Mouse (Mus musculus): Measurements from ENCODE around the gene Thumpd2.

Thumpd2 gene

DNA sequence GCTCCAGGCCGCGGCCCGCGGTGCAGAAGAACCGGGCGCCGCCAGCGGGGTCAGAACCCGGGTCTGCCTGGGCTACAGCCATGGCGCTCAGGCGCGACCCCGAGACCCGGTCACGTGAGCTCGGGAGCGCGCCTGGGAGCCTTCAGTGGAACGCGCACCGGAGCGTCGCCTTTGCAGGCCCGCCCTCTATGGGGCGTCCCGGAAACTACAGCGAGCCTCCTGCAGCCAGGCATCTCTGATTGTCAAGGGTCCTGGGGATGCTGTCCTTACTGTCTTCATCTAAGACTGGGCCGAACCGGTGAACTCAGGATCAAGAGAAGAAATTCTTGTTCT lies at the start of gene Thumpd2:
Gene Thumpd2 (minus strand): TSS at position 104 of the 333 bp plus-strand sequence.
- in situ Hi-C loops (cut with MboI, MseI): no loop called here

DNA sequence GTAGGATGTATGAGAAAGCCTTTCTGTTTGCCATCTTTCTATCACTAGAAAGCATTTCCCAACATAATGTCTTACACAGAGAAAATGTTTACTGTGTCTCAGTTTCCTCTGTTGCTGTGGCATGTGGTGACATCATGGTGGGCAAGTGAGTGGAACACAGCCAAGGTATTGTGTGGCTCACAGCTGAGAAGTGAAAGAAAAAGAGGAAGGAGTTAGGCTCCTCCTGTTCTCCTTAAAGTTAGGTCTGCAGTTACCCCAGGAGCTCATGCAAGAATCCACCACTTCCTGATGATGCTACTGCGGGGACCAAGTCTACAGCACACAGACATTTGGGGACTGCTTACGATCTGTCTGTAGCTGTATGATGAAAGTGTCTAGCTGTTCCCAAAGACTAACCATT lies 39.4 kb upstream of the Thumpd2 start:
- in situ Hi-C loops (cut with MboI, MseI): no loop called here

DNA sequence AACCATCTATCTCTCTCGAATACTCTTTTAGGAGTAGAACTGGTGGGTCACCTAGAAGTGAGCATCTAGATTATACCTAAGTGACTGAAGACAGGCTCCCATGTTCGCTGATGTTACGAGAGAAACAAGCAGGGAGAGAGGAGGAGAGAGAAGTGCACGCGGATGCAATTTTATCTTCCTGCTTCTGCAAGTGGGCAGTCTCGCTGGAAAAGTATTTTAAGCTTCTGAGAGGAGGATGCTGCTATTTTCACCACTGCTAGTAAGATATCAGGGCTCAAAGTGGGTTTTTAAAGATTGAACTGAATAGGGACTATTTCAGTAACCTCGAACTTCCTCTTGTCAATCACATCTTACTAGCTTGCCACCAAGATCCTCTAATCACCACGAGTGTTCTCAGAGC lies 38.0 kb upstream of the Thumpd2 start:
- in situ Hi-C loops (cut with MboI, MseI): no loop called here

DNA sequence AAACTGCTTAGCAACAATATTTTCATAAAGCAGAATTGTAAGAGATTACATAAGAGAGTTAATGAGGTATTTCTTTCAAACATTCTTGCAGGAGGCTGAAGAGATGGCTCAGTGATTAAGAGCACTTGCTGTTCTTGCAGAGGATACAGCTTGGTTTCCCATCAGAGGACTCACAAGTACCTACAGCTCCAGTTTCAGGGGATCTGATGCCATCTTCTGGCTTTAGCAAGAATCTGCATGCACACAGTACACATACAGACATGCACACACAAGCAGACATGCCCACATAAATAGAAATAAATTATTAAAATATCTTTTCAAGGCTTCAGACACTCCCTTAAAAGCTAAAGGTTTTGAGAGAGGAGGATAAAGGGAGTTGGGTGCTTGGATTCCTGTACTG lies 33.6 kb upstream of the Thumpd2 start:
- in situ Hi-C loops (cut with MboI, MseI): no loop called here

DNA sequence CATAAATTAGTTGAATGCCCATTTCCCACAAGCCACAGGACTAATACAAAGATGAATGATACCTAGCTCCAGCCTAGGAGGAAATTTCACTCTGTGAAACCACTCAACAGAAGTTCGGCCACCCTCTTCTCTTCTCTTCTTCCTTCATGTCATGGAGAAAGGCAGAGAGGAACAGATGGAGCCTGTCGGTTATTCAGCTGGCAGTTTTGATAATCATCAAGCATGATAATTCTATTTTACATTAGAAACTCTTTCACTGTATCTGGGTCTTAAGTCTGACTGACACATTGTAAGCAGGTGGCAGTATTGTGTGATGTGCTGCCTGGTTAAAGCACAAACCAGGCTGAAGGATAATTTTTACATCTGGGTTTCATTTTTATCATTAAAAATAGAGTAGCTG lies 31.6 kb upstream of the Thumpd2 start:
- in situ Hi-C loops (cut with MboI, MseI): no loop called here

DNA sequence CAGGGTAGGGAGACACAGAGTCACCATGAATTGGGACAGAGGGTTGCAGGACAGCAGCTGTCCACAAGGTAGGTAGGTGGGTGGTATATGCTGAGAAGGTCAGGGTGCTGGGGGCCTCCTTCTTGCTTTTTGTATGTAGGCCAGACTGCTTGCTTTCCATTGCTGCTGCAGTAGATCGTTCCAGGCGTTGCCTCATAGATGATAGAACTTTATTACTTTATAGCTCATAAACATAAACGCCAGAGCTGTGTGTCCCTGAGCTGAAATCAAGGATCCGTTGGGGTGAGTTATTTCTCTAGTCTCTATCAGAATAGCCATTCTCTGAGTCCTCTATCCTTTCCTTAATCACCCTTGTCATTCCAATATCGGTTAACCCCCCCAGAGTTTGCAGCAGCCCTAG lies 27.9 kb upstream of the Thumpd2 start:
- in situ Hi-C loops (cut with MboI, MseI): no loop called here

DNA sequence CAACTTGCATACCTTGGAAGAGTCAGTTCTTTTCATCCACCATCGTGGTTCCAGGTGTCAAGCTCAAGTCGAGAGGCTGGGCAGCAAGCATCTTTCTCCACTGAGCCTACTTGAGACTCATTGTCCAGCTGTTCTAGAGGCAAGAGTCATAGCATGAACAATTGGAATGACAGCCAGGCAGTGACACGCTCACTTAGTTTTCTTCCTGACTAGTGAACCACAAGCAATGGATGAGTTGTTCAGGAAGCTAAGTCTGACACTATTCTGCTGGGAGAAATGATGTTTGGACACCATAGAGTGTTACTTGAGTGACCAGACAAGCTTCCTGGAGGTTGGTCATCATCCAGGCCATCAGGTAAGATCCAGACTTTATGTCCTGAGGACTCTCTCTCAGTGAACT lies 24.0 kb upstream of the Thumpd2 start:
- in situ Hi-C loops (cut with MboI, MseI): no loop called here

DNA sequence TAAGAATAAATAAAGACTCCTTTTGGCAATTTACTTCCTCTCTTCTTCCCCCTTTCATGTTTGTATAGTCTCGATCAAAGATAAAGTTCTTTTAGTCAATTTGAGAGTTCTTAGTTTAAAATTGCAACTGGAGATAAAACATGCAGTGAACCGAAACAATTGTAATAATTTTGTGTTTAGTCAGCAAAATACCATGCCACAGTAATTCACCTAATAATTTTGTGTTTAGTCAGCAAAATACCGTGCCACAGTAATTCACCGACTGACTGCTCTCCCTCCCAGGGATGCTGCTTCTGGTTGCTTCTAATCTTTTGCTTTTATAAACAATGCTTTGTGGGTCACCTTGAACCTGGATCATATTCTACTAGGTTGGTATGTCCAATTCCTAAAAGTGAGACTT lies 22.9 kb upstream of the Thumpd2 start:
- in situ Hi-C loops (cut with MboI, MseI): no loop called here

DNA sequence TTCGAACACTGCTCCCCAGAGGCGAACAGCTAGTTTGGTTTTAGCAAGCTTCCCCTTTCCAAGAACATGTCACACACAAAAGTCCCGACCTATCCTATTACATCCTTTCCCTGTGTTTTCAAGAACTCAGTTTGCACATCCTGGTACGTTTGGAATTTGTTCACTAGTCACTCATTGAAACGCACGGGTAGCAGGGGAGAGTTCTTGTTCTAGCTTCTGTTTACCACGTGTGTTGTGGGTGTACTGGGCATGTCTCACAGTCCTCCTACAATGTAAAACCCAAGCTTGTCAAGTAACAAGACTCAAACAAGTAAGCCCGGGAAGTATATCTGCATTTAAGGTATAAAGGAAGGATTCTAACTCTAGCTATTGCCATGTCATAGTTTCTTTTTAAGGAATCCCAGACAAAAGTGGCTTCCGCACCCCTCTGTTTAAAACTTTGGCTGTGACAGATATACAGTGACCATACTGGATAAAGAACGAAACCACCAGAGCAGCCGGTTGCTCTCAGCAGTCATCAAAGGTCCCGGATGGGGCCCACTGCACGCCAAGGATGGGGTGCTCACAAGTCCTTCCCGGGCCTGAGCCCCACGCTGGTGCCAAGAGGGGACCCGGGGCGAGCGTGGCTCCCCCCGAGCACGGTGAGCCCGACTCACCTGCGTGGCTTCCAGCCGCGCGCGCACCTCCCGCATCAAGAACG lies 453 bp downstream of the Thumpd2 start:
- in situ Hi-C loops (cut with MboI, MseI): no loop called here

DNA sequence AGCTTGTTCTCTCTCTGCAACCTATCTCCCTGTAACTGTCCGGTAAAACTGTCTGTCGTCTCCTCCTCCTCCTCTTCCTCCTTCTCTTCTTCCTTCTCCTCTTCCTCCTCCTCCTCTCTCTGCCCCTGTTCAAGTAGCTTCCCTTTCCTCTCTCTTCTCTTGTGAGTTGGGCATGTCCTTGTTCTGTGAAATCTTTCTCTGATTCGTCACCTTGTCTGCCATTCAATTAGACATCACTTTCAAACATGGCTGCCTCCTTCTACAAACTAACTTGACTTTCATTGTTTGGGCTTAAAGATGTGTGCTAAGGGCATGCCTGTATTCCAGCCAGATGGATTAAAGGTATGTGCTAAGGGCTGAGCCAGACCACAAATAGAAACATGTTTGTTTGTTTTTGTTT lies 1.5 kb downstream of the Thumpd2 start:
- in situ Hi-C loops (cut with MboI, MseI): no loop called here

DNA sequence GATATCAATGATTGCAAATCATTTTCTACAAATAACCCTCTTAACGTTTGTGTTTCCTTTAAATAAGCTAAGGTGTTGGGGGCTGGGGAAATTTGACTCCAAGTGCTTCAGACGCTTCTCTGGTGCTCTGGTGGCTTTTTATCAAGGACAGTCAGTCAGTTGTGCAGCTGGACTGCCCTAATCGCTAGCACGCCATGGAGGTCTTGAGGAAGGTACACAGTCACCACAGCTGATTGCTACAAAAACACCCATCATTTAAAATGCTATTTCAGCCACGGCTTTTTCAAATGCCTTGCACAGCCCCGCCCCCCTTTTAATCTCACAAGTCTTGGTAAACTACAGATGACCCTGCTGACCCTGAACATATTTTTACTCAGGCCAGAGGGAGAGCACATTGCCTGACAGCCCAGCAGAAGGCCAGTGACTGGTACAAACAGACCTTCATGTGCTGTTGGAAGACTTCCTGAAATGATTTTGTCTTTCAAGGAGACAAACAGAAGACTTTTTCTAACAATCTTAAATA lies 2.5 kb downstream of the Thumpd2 start:
- in situ Hi-C loops (cut with MboI, MseI): no loop called here

DNA sequence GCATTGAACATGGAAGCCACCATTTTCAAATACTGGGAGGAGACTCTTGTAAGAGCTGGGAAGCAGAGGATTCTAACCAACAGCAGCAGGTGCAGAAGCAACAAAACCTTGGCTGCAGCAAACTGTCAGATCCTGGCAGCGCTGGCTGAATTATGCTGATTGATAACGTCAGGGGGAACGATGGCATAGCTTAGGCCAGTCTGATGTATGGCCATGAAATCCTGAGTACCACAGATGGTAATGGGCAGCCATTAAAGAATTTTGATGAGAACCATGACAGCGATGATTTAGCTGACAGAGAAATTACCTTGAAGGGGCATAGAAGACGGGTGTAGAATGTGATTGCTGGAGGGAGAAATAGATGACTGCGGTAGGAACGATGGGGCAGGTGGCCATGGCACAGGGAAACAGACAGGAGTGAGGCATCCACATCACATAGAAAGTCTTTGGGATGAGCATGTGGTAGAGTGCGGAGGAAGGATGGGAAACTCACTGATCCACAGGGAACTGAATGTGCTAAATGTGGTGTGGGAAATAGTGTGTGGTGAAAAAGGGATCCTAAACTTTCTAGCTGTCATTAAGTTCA lies 8.0 kb downstream of the Thumpd2 start:
- in situ Hi-C loops (cut with MboI, MseI): no loop called here

DNA sequence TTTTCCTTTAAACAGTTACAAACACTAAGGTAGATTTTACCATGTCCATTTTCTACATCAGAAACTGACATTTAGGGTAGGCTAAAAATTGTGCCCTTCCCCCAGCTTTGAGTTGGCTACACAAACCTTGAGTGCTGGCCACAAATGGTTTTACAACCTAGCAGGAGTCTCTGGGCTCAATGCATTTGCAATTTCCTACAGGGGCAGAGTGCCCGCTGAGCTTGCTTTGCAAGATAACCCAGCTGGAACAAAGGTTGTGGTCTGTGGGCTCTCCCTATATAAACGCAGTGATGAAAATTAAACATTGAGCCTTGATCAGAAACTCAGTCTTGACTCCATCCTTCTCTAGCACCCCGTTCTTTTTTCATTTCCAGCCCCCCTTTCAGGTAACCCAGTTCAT lies 8.8 kb downstream of the Thumpd2 start:
- in situ Hi-C loops (cut with MboI, MseI): no loop called here

DNA sequence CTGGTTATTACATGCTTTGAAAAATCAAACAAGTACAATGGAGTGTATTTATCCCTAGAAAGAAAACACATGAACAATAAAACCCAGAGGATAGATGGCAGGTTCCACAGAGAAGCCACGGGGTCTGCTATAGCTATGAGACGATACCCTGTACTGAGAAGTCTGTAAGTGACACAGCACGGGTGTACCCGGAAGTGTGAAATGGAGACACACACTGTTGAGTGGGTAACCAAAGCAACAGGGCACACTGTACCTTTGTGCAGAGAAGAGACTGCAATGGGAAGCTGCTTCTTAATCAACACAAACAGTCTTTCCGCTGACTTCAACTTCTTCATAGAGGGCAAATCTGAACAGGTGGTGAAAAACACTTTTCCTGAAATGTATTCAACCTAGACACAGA lies 9.4 kb downstream of the Thumpd2 start:
- in situ Hi-C loops (cut with MboI, MseI): no loop called here

DNA sequence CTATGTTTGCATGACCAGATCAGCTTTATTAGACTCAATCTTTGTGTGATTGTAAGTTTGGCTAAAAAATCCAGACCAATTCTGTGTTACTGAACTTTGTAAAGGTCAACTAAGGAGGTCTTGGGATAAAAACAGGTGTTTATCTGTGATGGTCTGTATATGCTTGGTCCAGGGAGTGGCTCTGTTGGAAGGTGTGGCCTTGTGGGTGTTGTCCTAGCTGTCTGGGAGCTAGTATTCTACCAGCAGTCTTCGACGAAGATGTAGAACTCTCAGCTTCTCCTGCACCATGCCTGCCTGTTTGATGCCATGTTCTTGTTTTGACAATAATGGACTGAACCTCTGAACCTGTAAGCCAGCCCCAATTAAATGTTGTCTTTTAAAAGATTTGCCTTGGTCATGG lies 11.6 kb downstream of the Thumpd2 start:
- in situ Hi-C loops (cut with MboI, MseI): no loop called here

DNA sequence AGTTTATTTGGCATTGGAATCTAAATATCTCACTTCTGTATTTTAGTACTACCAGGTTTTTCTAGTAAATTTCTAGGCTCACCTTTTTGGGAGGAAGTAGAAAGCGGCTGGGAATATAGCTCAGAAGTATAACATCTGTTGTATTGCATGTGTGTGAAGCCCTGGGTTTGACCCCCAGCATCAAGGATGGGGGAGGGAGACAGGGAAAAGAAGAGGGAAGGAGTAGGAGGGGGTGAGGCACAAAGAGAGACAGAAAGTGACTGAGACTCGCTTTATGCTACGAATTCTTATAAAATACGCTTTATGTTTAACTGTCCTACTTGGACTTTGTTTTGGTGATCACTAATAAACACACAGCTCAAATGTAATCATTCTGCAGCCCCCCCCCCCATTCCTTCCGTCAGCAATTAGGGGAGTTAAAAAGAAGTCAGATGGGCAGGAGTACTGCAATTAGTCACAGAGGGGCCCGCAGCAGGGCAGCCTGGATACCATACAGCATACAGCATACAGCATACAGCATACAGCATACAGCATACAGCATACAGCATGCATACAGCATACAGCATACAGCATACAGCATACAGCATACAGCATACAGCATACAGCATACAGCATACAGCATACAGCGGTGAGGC lies 16.8 kb downstream of the Thumpd2 start:
- in situ Hi-C loops (cut with MboI, MseI): no loop called here

DNA sequence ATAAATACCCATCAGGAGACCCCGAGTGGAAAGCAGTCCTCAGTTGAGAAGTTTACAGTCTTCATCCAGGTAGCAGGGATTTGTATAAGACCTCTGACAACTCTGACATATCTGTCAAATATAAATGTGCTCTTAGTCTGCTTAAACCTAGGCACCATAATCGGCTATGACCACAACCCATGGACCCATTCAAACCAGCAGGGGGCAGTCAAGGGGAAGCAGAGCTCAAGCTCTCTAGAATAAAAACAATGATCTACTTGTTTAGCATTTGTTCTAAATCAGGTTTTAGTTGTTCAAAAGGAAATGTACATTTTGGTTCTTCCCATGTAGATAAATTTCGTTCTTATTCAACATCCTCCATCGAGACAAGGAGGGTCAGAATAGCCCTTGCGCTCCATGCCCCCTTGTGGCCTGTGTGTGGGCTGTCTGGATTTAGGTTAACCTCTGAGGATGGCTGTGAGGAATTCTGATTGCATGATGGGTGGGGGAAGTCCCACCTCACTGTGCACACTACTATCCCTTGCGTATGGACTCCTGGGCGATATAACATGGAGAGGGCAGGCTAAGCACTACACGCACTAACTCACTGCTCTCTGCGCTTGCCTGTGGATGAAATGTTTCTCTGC lies 19.2 kb downstream of the Thumpd2 start:
- in situ Hi-C loops (cut with MboI, MseI): no loop called here

DNA sequence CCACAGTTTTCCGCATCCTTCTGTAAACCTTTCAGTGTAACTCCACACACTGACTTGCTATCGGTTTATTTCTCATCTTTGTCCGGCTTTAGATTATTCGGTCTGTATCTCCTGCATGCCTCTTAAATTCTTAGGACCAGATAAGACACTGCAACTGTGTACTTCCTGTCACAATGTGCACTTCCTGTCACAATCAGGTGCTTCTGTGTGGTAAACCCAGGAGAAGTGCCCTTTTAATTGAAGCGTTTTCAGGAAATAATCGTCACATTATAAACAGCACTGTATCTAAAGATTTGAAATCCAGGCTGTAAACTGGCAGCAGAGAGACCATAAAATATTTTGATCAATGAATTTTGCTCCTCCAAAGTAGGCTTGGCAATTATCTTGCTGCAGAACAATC lies 19.8 kb downstream of the Thumpd2 start:
- in situ Hi-C loops (cut with MboI, MseI): no loop called here

DNA sequence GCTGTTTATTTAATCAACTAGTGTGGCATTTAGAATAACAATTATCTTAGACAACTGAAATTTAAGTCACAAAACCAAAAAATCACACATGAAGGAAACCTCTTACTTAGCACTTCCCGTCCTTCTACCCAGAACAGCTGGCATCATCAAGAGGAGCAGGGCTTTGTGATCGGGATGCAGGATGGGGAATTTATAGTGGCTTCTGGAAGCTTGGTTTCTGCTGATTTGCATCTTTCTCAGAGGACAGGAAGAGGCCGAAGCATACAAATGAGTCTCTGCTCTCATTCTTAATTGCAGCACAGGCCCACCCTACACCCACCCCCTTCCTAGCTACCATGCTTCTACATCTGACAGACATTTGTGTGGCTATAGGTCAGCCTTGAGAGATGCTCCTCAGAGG lies 20.5 kb downstream of the Thumpd2 start:
- in situ Hi-C loops (cut with MboI, MseI): no loop called here

DNA sequence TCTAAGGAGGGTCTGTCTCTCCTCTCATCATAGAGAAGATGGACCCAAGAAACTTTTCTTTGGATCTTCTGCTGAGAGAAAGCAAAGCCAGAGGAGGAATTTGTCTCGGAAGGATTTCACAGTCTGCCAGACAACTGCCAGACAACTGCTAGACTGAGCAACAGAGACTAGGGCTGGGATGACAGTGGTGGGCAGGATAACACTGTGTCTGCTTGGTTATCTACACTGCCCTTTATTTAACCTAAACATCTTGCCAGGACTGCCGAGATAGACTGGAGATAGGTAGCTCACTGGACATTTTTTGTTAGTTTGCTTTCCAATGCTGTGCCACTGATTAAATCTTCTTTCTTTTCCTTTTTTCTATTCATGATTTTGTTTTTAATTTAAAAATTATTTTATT lies 23.2 kb downstream of the Thumpd2 start:
- in situ Hi-C loops (cut with MboI, MseI): no loop called here

DNA sequence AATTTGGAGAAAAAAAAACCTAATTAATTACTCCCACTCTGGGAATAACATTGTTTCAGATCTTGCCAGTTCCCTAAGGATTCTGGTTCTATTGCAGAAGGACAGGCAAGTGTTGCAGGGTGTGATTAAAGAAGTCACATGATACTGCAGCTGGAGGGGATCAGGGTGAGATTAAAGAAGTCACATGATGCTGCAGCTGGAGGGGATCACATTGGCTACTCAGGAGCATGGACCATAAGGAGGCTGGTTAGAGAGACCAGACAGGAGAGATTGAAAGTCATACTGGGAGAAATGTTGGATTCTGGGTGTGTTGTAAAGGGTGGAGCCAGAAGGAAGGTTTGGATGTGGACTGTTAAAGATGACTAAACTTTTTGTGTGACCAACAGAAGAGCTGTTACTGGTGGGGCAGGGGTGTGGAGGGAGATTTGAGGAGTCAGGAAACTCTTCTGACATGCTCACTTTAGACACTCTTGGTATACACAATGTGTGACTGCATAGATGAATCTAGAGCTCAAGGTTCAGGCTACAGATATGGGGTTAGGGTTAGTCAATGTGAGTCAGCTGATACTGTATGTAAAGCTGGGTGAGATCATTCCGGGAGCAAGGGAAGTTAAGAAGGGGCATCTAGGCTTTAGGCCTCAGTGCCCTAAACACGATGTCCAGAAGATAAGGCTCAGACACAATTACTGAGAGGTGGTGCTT lies 26.0 kb downstream of the Thumpd2 start:
- in situ Hi-C loops (cut with MboI, MseI): no loop called here

DNA sequence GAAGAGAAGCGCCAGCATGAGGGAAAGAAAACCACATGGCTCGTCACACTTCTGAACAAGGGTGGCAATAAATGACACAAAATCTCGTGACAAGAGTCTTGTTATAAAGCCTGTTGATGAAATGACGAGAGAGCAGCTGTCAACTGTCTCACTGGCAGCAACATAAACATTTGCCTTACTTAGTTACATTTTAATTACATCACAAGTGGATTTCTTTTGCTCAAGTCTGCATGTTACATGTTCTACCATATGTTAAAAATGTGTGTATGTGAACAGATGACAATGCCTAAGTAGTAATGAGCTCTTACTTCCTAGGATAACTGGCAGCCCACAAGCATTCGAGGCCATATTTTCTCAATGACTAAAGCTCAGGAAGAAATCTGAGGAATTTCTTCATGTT lies 29.5 kb downstream of the Thumpd2 start:
- in situ Hi-C loops (cut with MboI, MseI): no loop called here

Data from regulatory T cell (primary cell).